13 mouse cellular contexts compared by ENCODE assay signal in the genomic region with DNA sequence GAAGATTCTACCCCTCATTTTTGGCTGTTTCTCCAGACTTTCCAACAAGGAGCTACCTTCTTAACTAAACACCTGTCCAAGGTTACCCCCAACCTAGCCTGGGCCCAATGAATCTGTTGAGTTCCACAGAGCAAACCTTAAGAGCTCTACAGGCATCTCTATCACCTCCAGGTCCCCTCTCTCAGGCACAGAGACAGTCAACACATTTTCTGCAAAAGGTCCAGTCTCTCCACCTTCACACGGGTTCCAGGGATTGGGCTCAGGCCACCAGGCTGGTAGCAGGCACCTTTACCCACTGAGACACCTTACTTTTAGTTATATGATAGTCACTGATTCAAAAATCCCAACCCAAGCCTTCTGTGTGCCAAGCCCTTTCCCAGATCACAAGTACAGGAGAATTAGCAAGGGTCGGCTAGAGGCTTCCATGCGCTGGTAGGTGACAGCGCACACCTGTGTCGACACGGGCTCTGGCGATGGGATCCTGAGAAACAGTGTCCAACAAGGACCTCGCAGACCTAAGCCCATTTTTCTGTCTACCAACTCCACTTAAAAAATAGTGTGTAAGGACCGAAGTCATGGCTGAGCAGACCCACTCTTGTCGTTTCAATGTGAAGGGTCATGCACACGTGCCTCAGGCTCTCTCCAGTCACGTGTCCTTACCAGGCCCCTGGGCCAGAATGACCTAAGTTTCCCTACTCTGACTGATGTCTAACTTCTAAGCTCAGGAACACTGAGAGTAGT.
A peak's percentile ranks its signal among the peaks of the same experiment; 100 is the strongest.
DNase-seq lines count a peak whose midpoint lies in the region; ATAC-seq and TF ChIP-seq lines count a peak whose summit lies in the region.
"Had no signal": no experiment of that assay in that cellular context is flagged by ENCODE, and none has a peak within 500 bp of the region (broad histone marks: within the 10 kb centered on the region; RNA-seq: fewer than 3 reads in every experiment).

No protein-coding gene starts in this region.

- TF ChIP-seq CTCF in heart, postnatal 0 days (IDR thresholded peaks at IDR 0.05; ENCODE audit: low read depth) = no peak
- no peak for TF ChIP-seq CTCF in cortical plate, adult 2 months (IDR thresholded peaks at IDR 0.05; ENCODE audit: extremely low read depth, insufficient read depth, low read length)
- TF ChIP-seq CTCF in forebrain, postnatal 0 days (IDR thresholded peaks at IDR 0.05; ENCODE audit: low read depth) = no peak

- no peak overlapping the region for H3K9ac ChIP-seq in heart, postnatal 0 days (replicated peaks; ENCODE audit: low read depth, low read length)
- H3K9ac ChIP-seq in forebrain, postnatal 0 days = 0 out of 2 replicates have a peak overlapping the region, but pooled peaks have one; percentile 4
- H3K9ac ChIP-seq in midbrain, embryonic 14.5 days (replicated peaks; ENCODE audit: low read length) = no peak overlapping the region
- H3K9ac ChIP-seq: heart, embryonic 12.5 days; limb, embryonic 13.5 days had no signal

- H3K27me3 ChIP-seq in heart, postnatal 0 days (ENCODE audit: control insufficient read depth, insufficient read depth, low read length) = no peaks in the 10 kb centered on the region
- H3K27me3 ChIP-seq in forebrain, postnatal 0 days (ENCODE audit: insufficient read depth, low read length) = no peaks in the 10 kb centered on the region; the same call in 1 of the 2 replicates
- H3K27me3 ChIP-seq in midbrain, embryonic 14.5 days (ENCODE audit: control insufficient read depth, insufficient read depth, low read length) = no peaks in the 10 kb centered on the region
- H3K27me3 ChIP-seq: heart, embryonic 12.5 days had no signal

- H3K4me1 ChIP-seq in heart, postnatal 0 days (ENCODE audit: control insufficient read depth, insufficient read depth) = peaks cover 88% of the 10 kb centered on the region
- peaks cover 50% of the 10 kb centered on the region for H3K4me1 ChIP-seq in cortical plate, adult 2 months (ENCODE audit: control insufficient read depth, insufficient read depth, low read length)
- H3K4me1 ChIP-seq in forebrain, postnatal 0 days (ENCODE audit: insufficient read depth) = peaks cover 33% of the 10 kb centered on the region
- peaks cover 69% of the 10 kb centered on the region for H3K4me1 ChIP-seq in midbrain, embryonic 14.5 days (ENCODE audit: control insufficient read depth, insufficient read depth, low read length)

- H3K4me2 ChIP-seq in heart, postnatal 0 days (ENCODE audit: low read depth, low read length) = no peak overlapping the region
- H3K4me2 ChIP-seq in forebrain, postnatal 0 days (ENCODE audit: low read depth) = no peak overlapping the region
- H3K4me2 ChIP-seq in midbrain, embryonic 14.5 days (ENCODE audit: low read length) = no peak overlapping the region
- H3K4me2 ChIP-seq: heart, embryonic 12.5 days had no signal

- intact Hi-C loops in heart, postnatal 36 days (cut with DNase I) = no loop called here

- no peaks in the 10 kb centered on the region for H3K36me3 ChIP-seq in heart, postnatal 0 days (replicated peaks; ENCODE audit: control insufficient read depth, insufficient read depth, low read length)
- H3K36me3 ChIP-seq in forebrain, postnatal 0 days (ENCODE audit: insufficient read depth) = no peaks in the 10 kb centered on the region
- no peaks in the 10 kb centered on the region for H3K36me3 ChIP-seq in midbrain, embryonic 14.5 days (ENCODE audit: control insufficient read depth, insufficient read depth, low read length)
- H3K36me3 ChIP-seq: heart, embryonic 12.5 days; limb, embryonic 13.5 days had no signal

- TF ChIP-seq POLR2A in cortical plate, adult 2 months (IDR thresholded peaks at IDR 0.05; ENCODE audit: extremely low read depth, insufficient read depth, low read length) = no peak

- DNase-seq in heart, postnatal 0 days (ENCODE audit: low spot score) = no peak
- DNase-seq in heart, postnatal 36 days = no peak
- DNase-seq in forebrain, postnatal 0 days = no peak
- DNase-seq in midbrain, embryonic 14.5 days = no peak
- no peak for DNase-seq in adrenal gland, postnatal 14 days
- DNase-seq in right cerebral cortex, postnatal 4 days = no peak
- no peak for DNase-seq in lung, postnatal 25 days (ENCODE audit: low spot score)
- DNase-seq: cerebellum, adult 11-12 months; thymus, adult 2 months had no signal

- 80% methylated on average over 12 of the region's 12 CpGs for WGBS in heart, postnatal 0 days
- WGBS in forebrain, postnatal 0 days = 89% methylated on average over 12 of the region's 12 CpGs
- WGBS in midbrain, embryonic 14.5 days = 86% methylated on average over 12 of the region's 12 CpGs

- H3K4me3 ChIP-seq in heart, postnatal 0 days (ENCODE audit: low read depth, low read length) = no peak overlapping the region
- H3K4me3 ChIP-seq in cortical plate, adult 2 months (ENCODE audit: insufficient read depth, low read length) = no peak overlapping the region
- H3K4me3 ChIP-seq in forebrain, postnatal 0 days (ENCODE audit: low read depth, low read length) = no peak overlapping the region
- no peak overlapping the region for H3K4me3 ChIP-seq in midbrain, embryonic 14.5 days (replicated peaks; ENCODE audit: low read depth, low read length)
- H3K4me3 ChIP-seq: heart, embryonic 12.5 days; limb, embryonic 13.5 days had no signal

- no peaks in the 10 kb centered on the region for H3K9me3 ChIP-seq in heart, postnatal 0 days (replicated peaks; ENCODE audit: control insufficient read depth, low read length)
- no peaks in the 10 kb centered on the region for H3K9me3 ChIP-seq in forebrain, postnatal 0 days (ENCODE audit: low read length)
- no peaks in the 10 kb centered on the region for H3K9me3 ChIP-seq in midbrain, embryonic 14.5 days (ENCODE audit: control insufficient read depth, low read length)
- H3K9me3 ChIP-seq: heart, embryonic 12.5 days; limb, embryonic 13.5 days had no signal

- peak overlapping the region; percentile 95 for H3K27ac ChIP-seq in heart, postnatal 0 days (ENCODE audit: low read depth)
- peak overlapping the region; percentile 95 for H3K27ac ChIP-seq in cortical plate, adult 2 months (ENCODE audit: insufficient read depth, low read length)
- H3K27ac ChIP-seq in forebrain, postnatal 0 days (ENCODE audit: low read depth, low read length) = peak overlapping the region; percentile 82; the same call in 1 of the 2 replicates
- peak overlapping the region; percentile 86 for H3K27ac ChIP-seq in midbrain, embryonic 14.5 days (replicated peaks; ENCODE audit: low read depth, low read length)
- H3K27ac ChIP-seq: limb, embryonic 13.5 days had no signal

- no peak for TF ChIP-seq EP300 in heart, postnatal 0 days (IDR thresholded peaks at IDR 0.05; ENCODE audit: low read depth)

- no peak for ATAC-seq in heart, postnatal 0 days (ENCODE audit: insufficient read depth, low read depth)
- ATAC-seq in forebrain, postnatal 0 days = no peak
- ATAC-seq in midbrain, embryonic 14.5 days (ENCODE audit: low FRiP score, low TSS enrichment) = no peak
- ATAC-seq: intestine, embryonic 16.5 days had no signal
